Mouse (Mus musculus) embryonic facial prominence, embryonic 13.5 days (tissue): ENCODE data around the gene Atp5h. TPM values are rescaled to one million over a fixed set of nuclear protein-coding genes. Genes with fewer than 3 reads are reported as not detected.

ENCODE experiments used
- ATAC-seq: fragments of 200-750 bp; cut with Nextera tagmentation; 2 replicates; pipeline ENCODE4 v1.8.0; 2017; ENCODE audit warnings: low read depth; ENCODE audit not compliant: insufficient number of reproducible peaks, insufficient read depth, low FRiP score, low TSS enrichment
- H3K27ac ChIP-seq: fragments of 300-500 bp; sonication (generic); 2 replicates; pipeline ENCODE4 v1.5.1; 2015; ENCODE audit warnings: moderate library complexity, mild to moderate bottlenecking, inconsistent platforms
- H3K27me3 ChIP-seq: fragments of 300-500 bp; sonication (generic); 2 replicates; pipeline ENCODE4 v1.6.1; 2015; ENCODE audit warnings: mild to moderate bottlenecking, inconsistent platforms
- H3K36me3 ChIP-seq: fragments of 300-500 bp; sonication (generic); 2 replicates; pipeline ENCODE4 v1.6.1; 2015; ENCODE audit warnings: mild to moderate bottlenecking, inconsistent platforms
- H3K4me1 ChIP-seq: fragments of 300-500 bp; sonication (generic); 2 replicates; pipeline ENCODE4 v1.6.1; 2015; ENCODE audit warnings: inconsistent platforms
- H3K4me2 ChIP-seq: fragments of 300-500 bp; sonication (generic); 2 replicates; pipeline ENCODE4 v1.6.1; 2015; ENCODE audit warnings: moderate library complexity, mild to moderate bottlenecking, inconsistent platforms
- H3K4me3 ChIP-seq: fragments of 300-500 bp; sonication (generic); 2 replicates; pipeline ENCODE4 v1.5.1; 2015; ENCODE audit warnings: mild to moderate bottlenecking, inconsistent platforms
- H3K9ac ChIP-seq: fragments of 300-500 bp; sonication (generic); 2 replicates; pipeline ENCODE4 v1.6.1; 2015; ENCODE audit warnings: mild to moderate bottlenecking, inconsistent platforms
- H3K9me3 ChIP-seq: fragments of 300-500 bp; sonication (generic); 2 replicates; pipeline ENCODE4 v1.6.1; 2016; ENCODE audit warnings: inconsistent platforms
- WGBS: fragments of 180-500 bp; shearing (Covaris S2); methylation state at CpG from one replicate; pipeline ENCODE4 v1.1.7; 2015; ENCODE audit warnings: mixed read lengths; 5-methylcytosine and 5-hydroxymethylcytosine counted together
- microRNA-seq: library from miRNA; unstranded; fragments of <30 nt; microRNA quantifications from one replicate; pipeline ENCODE4, GENCODE M21; 2016
- polyA plus RNA-seq: library from polyadenylated mRNA; unstranded; fragments of >200 nt; fragmentation: Nextera tagmentation; extraction: Ambion mirVana; gene quantifications from 2 replicates; pipeline ENCODE4 v1.2.1, GENCODE M21; 2015

The Atp5h gene
- polyA plus RNA-seq, 1 experiment from 2014 or later = 943 TPM

DNA sequence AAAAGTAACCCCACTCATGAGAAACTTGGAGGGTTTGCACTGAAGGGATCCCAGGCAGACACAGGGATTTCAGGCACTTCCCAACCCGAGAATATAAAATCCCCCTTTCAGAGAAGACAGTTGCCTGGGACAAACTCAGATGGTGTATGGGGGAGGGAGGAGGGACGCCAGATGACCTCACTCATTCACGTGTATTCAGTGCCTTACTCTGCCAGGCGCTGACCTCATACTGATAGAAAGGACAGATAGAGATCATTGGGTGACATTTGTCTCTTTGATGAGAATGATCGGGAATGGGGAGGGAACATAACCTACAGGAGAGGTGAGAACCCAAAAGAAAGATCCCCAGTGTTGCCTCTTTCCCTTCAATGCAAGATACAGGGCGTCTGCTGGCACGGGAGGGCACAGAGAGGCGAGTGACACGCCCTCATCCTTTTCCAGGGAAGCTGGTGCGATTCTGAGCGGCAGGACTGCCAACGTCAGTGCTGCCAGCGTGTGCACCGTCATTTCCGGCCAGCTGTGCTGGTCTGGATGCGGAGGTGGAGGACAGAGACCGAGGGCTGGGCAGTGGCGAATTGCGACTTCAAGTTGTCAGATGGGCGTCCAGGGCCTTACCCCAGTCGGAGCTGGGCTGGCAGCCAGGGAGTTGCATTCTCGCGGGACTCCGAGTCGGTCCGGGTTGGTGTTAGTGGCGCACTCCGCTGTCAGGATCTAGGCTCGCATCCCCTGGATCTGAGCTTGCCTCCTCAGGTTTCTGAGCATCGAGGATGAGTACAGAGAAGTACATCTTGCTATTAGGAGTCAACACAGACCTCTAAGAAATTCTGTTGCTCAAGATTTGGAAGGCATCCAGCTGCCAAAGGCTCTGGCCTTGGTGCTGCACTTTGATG is 45.7 kb downstream of the Atp5h start:
- peak overlapping the region; percentile 45 for H3K4me3 ChIP-seq
- WGBS = 3% methylated on average over 30 of the region's 30 CpGs
- H3K27ac ChIP-seq = no peak overlapping the region
- peaks cover 75% of the 10 kb centered on the region for H3K27me3 ChIP-seq
- no peaks in the 10 kb centered on the region for H3K9me3 ChIP-seq
- peak overlapping the region; percentile 67 for H3K9ac ChIP-seq
- no peak for ATAC-seq
- peak overlapping the region; percentile 74 for H3K4me2 ChIP-seq
- H3K4me1 ChIP-seq = peaks cover 11% of the 10 kb centered on the region
- H3K36me3 ChIP-seq = no peaks in the 10 kb centered on the region

DNA sequence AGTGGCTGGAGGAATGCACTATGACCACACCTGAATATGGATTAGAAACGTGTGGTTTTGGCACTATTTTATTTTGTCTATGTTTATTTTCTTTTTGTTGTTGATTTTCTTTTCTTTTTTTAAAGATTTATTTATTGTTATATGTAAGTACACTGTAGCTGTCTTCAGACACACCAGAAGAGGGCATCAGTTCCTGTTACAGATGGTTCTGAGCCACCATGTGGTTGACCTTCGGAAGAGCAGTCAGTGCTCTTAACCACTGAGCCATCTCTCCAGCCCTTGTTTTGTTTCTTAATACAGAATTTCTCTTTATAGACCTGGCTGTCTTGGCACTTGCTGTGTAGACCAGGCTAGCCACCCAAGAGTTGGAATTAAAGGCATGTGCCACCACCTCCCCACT is 47.0 kb downstream of the Atp5h start:
- H3K27ac ChIP-seq = no peak overlapping the region
- H3K9me3 ChIP-seq = no peaks in the 10 kb centered on the region
- ATAC-seq = no peak
- H3K36me3 ChIP-seq = no peaks in the 10 kb centered on the region
- no peak overlapping the region for H3K4me3 ChIP-seq
- peaks cover 86% of the 10 kb centered on the region for H3K27me3 ChIP-seq
- H3K4me2 ChIP-seq = no peak overlapping the region
- H3K4me1 ChIP-seq = peaks cover 11% of the 10 kb centered on the region
- no peak overlapping the region for H3K9ac ChIP-seq
- WGBS = 47% methylated on average over 2 of the region's 2 CpGs

DNA sequence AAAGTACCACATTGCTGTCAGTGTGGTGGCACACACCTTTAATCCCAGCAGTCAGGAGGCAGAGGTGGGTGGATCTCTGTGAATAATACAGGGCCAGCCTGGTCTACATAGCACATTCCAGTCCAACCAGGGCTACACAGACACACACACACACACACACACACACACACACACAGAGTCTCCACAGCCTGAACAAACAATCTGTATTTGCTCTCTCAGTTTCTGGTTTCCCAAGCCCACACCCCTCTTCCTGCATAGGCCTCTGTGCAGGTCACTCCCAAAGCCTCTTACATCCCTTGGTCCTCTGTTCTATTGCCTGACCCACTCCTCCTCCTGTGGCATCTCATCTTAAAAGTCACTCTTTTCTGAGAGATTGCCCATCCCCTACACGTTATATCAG is 47.7 kb downstream of the Atp5h start:
- Histone ChIP-seq H3K4me3 (no peak overlapping the region), H3K27ac (no peak overlapping the region), H3K4me1 (peaks cover 18% of the 10 kb centered on the region), H3K4me2 (no peak overlapping the region), H3K9ac (no peak overlapping the region), H3K36me3 (no peaks in the 10 kb centered on the region), H3K9me3 (no peaks in the 10 kb centered on the region), H3K27me3 (peaks cover 93% of the 10 kb centered on the region)
- 66% methylated on average over 1 of the region's 1 CpGs for WGBS
- no peak for ATAC-seq

DNA sequence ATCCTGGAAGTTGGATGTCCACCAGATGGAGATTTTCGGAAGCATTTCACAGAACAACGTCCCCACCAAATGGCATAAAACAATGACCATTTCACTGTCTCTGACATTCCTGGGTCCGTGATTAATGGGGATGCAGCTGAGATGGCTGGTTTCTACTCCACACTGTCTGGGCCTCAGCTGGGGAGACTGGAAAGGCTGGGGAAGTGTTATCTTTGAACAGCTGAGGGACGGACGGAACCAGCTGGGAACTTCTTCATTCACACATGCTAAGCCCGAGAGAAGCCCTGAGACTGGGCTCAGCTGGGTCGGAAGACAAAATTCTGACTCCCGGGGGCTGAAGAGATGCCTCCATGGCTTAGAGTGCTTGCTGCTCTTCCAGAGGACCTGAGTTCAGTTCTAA is 48.4 kb downstream of the Atp5h start:
- no peaks in the 10 kb centered on the region for H3K9me3 ChIP-seq
- peaks cover 23% of the 10 kb centered on the region for H3K4me1 ChIP-seq
- ATAC-seq = no peak
- no peak overlapping the region for H3K4me2 ChIP-seq
- no peak overlapping the region for H3K4me3 ChIP-seq
- no peaks in the 10 kb centered on the region for H3K36me3 ChIP-seq
- 66% methylated on average over 8 of the region's 8 CpGs for WGBS
- H3K9ac ChIP-seq = no peak overlapping the region
- H3K27me3 ChIP-seq = peaks cover 96% of the 10 kb centered on the region
- no peak overlapping the region for H3K27ac ChIP-seq

DNA sequence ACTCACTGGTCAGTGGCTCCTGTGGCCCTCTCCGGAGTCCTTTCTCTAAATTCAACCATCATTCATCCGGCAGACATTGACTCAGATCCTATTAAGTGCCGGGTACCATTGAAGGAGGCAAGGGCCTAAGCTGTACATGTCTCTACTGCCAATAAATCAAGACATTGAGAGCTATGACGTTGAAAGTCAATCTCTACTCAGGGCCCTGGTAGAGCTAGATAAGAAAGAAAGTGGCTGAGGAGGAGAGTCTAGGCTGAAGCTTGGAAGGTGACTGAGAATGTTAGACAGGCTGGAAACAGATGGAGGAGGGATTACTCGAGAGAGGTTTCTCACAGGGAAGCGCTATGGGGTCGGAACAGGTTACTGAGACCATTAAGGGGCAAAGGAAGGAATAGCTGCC is 49.4 kb downstream of the Atp5h start:
- ATAC-seq = no peak
- H3K27me3 ChIP-seq = peaks cover 97% of the 10 kb centered on the region
- WGBS = 61% methylated on average over 7 of the region's 7 CpGs
- H3K36me3 ChIP-seq = no peaks in the 10 kb centered on the region
- peaks cover 23% of the 10 kb centered on the region for H3K4me1 ChIP-seq
- no peak overlapping the region for H3K4me3 ChIP-seq
- H3K9ac ChIP-seq = no peak overlapping the region
- H3K4me2 ChIP-seq = no peak overlapping the region
- H3K9me3 ChIP-seq = no peaks in the 10 kb centered on the region
- no peak overlapping the region for H3K27ac ChIP-seq

DNA sequence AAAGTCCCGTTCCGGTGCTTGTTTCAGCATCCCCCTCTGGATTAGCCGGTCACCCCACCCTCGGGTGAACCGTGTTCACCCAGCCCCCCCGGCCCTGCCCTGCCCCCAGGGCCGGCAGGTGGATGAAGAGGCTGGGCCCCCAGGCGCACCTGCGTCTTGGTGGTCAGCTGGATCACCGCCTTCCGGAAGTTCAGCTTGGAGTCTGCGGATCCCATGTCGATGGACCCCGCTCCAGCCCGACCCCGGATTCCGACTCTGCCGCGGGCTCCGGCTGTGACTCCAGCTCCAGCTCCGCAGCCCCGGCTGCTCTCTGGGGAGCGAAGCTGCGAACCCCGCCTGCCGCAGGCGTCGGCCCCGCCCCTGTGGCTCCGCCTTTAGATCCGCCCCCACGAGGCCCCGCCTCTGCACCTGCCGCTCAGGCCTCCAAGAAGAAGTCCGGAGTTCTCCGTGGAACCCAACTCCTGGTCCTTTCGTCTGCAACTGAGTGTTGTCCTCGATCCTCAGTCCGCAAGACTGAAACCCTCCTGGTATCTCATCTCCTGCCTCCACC is 52.3 kb downstream of the Atp5h start, which contains the start of gene Hid1:
Gene Hid1, minus strand, starts transcription at position 362 of the 550 bp plus-strand sequence.
- no peaks in the 10 kb centered on the region for H3K36me3 ChIP-seq
- H3K4me1 ChIP-seq = peaks cover 12% of the 10 kb centered on the region
- H3K4me3 ChIP-seq = peak within 1 kb of the TSS; percentile 46
- no peak within 1 kb of the TSS for H3K27ac ChIP-seq
- peaks cover 84% of the 10 kb centered on the region for H3K27me3 ChIP-seq
- H3K9ac ChIP-seq = peak within 1 kb of the TSS; percentile 61
- no peak for ATAC-seq
- peak within 1 kb of the TSS; percentile 83 for H3K4me2 ChIP-seq
- no peaks in the 10 kb centered on the region for H3K9me3 ChIP-seq
- under 1% methylated on average over 39 of the region's 39 CpGs for WGBS

DNA sequence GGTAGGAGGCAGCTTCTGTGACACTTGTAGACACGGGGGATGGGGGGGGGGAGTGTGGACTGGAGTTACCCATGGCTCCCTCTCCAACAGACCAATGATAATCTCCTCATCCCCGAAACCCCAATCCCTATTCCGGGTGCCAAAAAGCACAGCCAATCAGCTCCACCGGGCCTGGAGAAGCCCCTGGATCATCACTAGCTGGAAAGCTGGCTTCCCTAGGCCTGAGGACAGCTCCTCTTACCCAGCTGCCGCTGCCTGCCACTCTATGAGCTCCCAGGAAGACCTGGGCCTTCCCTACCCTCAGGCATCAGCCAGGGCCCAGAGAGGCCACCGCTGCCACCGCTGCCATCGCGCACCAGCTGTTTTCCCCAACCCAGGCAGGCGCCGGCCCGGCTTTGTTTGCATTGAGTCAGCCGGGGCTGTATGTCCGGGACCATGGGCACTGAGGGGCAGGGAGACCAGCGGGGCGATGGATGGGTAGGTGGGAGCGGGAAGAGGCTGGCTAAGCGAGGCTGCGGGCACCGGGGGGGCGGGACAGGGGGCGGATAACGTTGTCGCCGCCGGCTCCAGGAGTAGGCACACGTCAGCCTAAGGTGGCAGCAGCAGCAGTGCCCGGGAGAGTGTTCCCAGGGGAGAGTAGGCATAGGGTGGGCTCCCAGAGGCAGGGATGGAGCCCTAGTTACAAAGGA is 52.9 kb downstream of the Atp5h start:
- WGBS = 2% methylated on average over 28 of the region's 28 CpGs
- peaks cover 78% of the 10 kb centered on the region for H3K27me3 ChIP-seq
- peak overlapping the region; percentile 83 for H3K4me2 ChIP-seq
- H3K9me3 ChIP-seq = no peaks in the 10 kb centered on the region
- H3K36me3 ChIP-seq = no peaks in the 10 kb centered on the region
- H3K27ac ChIP-seq = no peak overlapping the region
- H3K4me1 ChIP-seq = peaks cover 12% of the 10 kb centered on the region
- H3K9ac ChIP-seq = peak overlapping the region; percentile 61
- peak overlapping the region; percentile 46 for H3K4me3 ChIP-seq
- 0 out of 2 replicates have a peak, but pooled peaks have one; percentile 23 for ATAC-seq

DNA sequence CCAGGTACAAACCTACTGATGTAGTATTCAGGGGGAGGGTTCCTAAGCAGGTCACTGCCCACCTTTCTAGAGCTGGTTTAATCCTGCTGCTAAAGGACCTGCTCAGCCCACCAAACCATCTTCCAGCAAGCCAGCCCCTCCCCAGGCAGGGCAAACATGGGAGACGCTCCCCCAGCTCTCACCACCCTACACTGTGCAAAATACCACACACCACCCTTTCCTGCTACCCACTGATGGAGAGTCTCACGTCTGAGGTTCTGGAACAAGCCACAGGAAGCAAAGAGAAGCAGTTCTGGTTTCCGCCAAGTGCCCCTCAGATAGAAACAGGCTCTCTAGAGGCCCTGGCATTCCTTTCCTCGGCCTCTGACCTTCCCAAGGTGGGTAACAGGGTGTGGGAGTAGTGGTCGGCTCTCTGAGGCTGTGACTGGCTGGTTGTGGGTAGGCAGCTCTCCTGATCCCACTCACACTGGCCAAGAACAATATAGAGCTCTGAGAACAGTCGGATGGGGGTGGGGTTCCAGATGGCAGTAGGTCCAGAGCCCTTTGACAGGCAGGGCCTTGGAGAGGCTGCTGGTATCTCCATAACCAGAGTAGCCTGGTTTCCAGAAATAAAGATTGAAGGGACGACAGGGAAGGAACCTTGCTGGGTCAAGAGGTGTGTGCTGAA is 53.6 kb downstream of the Atp5h start:
- no peaks in the 10 kb centered on the region for H3K9me3 ChIP-seq
- H3K27me3 ChIP-seq = peaks cover 71% of the 10 kb centered on the region
- H3K36me3 ChIP-seq = no peaks in the 10 kb centered on the region
- no peak overlapping the region for H3K27ac ChIP-seq
- H3K4me2 ChIP-seq = 0 out of 2 replicates have a peak overlapping the region, but pooled peaks have one; percentile 7
- H3K4me1 ChIP-seq = peaks cover 12% of the 10 kb centered on the region
- ATAC-seq = no peak
- H3K4me3 ChIP-seq = peak overlapping the region; percentile 46; the same call in 1 of the 2 replicates
- H3K9ac ChIP-seq = no peak overlapping the region
- 41% methylated on average over 7 of the region's 7 CpGs for WGBS

Small RNAs within 50 kb of the gene (microRNA-seq; reads per million reads assigned to microRNA genes)
- gene Mir3968 = 0.55 reads per million

Other genes starting within 250 kb of the Atp5h start
- gene Tmem104, start 232.5 kb downstream of the Atp5h start, polyA plus RNA-seq = 11.9 and 13.9 TPM in 2 replicates
- gene Nat9, start 232.1 kb downstream of the Atp5h start, polyA plus RNA-seq = 21.2 and 23.9 TPM in 2 replicates
- not detected in 2 replicates for gene Grin2c, start 152.7 kb downstream of the Atp5h start, polyA plus RNA-seq
- 14.5 and 15.3 TPM in 2 replicates for gene Fdxr, start 142.9 kb downstream of the Atp5h start, polyA plus RNA-seq
- gene Fads6, start 122.3 kb downstream of the Atp5h start, polyA plus RNA-seq = 0.31 and 0.43 TPM in 2 replicates
- gene Otop2, start 112.8 kb downstream of the Atp5h start, polyA plus RNA-seq = 0.20 TPM in 1 of 2 replicates, not detected in the other
- not detected in 2 replicates for gene Ush1g, start 97.9 kb downstream of the Atp5h start, polyA plus RNA-seq
- gene Otop3, start 85.2 kb downstream of the Atp5h start, polyA plus RNA-seq = 0.14 TPM in 1 of 2 replicates, not detected in the other
- 4.0 and 6.2 TPM in 2 replicates for gene Hid1, start 52.2 kb downstream of the Atp5h start, polyA plus RNA-seq
- 12.3 and 14.1 TPM in 2 replicates for gene Cdr2l, start 38.0 kb downstream of the Atp5h start, polyA plus RNA-seq
- gene Mrpl58, start 16.2 kb downstream of the Atp5h start, polyA plus RNA-seq = 173 and 181 TPM in 2 replicates
- 9.6 and 17.5 TPM in 2 replicates for gene Kctd2, start 166 bp upstream of the Atp5h start, polyA plus RNA-seq
- gene Trim80, start 20.6 kb upstream of the Atp5h start, polyA plus RNA-seq = 0.14 TPM in 1 of 2 replicates, not detected in the other
- 0.17 and 0.44 TPM in 2 replicates for gene Slc16a5, start 42.5 kb upstream of the Atp5h start, polyA plus RNA-seq
- gene Armc7, start 55.7 kb upstream of the Atp5h start, polyA plus RNA-seq = 11.6 and 11.9 TPM in 2 replicates
- gene Nt5c, start 71.9 kb upstream of the Atp5h start, polyA plus RNA-seq = 77.2 and 85.3 TPM in 2 replicates
- 566 and 584 TPM in 2 replicates for gene Jpt1, start 94.4 kb upstream of the Atp5h start, polyA plus RNA-seq
- 1,193 and 1,231 TPM in 2 replicates for gene Sumo2, start 116.3 kb upstream of the Atp5h start, polyA plus RNA-seq
- 180 and 186 TPM in 2 replicates for gene Nup85, start 144.5 kb upstream of the Atp5h start, polyA plus RNA-seq
- gene Mrps7, start 184.0 kb upstream of the Atp5h start, polyA plus RNA-seq = 92.8 and 95.6 TPM in 2 replicates
- 18.9 and 24.6 TPM in 2 replicates for gene Gga3, start 184.1 kb upstream of the Atp5h start, polyA plus RNA-seq
- gene Mif4gd, start 193.0 kb upstream of the Atp5h start, polyA plus RNA-seq = 20.2 and 20.6 TPM in 2 replicates
- gene Slc25a19, start 208.3 kb upstream of the Atp5h start, polyA plus RNA-seq = 25.0 and 28.0 TPM in 2 replicates